Mouse (Mus musculus) kidney, adult 2 months (tissue): Measurements from ENCODE around the gene Arhgef18. TPM values are rescaled to one million over a fixed set of nuclear protein-coding genes. Genes with fewer than 3 reads are reported as not detected.
A peak's percentile ranks its signal among the peaks of the same experiment; 100 is the strongest.

Experiments used
- DNase-seq: peaks from one replicate; pipeline ENCODE4 v3.0.0; 2021
- H3K27ac ChIP-seq: fragments of 200-500 bp; 2 replicates; pipeline ENCODE4 v1.5.1; 2012; ENCODE audit warnings: low read depth, low read length, control low read depth, inconsistent platforms; ENCODE audit not compliant: insufficient read depth
- H3K27me3 ChIP-seq: fragments of 200-500 bp; replicated peaks from 2 replicates; pipeline ENCODE4 v1.6.1; 2012; ENCODE audit warnings: mild to moderate bottlenecking, moderate library complexity, low read length, inconsistent platforms; ENCODE audit not compliant: control insufficient read depth, insufficient read depth
- H3K36me3 ChIP-seq: fragments of 200-500 bp; 2 replicates; pipeline ENCODE4 v1.6.1; 2012; ENCODE audit warnings: mild to moderate bottlenecking, moderate library complexity, low read length, inconsistent platforms; ENCODE audit not compliant: control insufficient read depth, insufficient read depth
- H3K4me1 ChIP-seq: fragments of 200-500 bp; 2 replicates; pipeline ENCODE4 v1.6.1; 2011; ENCODE audit warnings: low read length; ENCODE audit not compliant: control insufficient read depth, insufficient read depth
- H3K4me3 ChIP-seq: fragments of 200-500 bp; 2 replicates; pipeline ENCODE4 v1.5.1; 2011; ENCODE audit warnings: mild to moderate bottlenecking, low read depth, low read length, control low read depth; ENCODE audit not compliant: insufficient read depth
- CTCF ChIP-seq: fragments of 200-500 bp; conservative IDR thresholded peaks from 2 replicates; pipeline ENCODE4 v1.5.1; 2011; ENCODE audit warnings: low read depth, mild to moderate bottlenecking, control low read depth, low read length, moderate library complexity, mixed read lengths; ENCODE audit not compliant: insufficient read depth, insufficient read length
- POLR2A ChIP-seq: fragments of 200-500 bp; IDR thresholded peaks from one replicate; pipeline ENCODE4 v1.6.1; 2011; ENCODE audit warnings: low read depth, low read length, control low read depth
- whole genome bisulfite sequencing: fragments of 180-500 bp; shearing (Covaris S2); methylation state at CpG from one replicate; pipeline ENCODE4 v1.1.7; 2018; 5-methylcytosine and 5-hydroxymethylcytosine counted together
- polyA plus RNA-seq: library from polyadenylated mRNA; depleted of rRNA; stranded (reverse); fragments of >200 nt; gene quantifications from 2 replicates; pipeline ENCODE4 v1.2.3, GENCODE M21; 2012

Arhgef18 gene
- polyA plus RNA-seq, 1 experiment, result 37.9 TPM

- no peaks in the 10 kb centered on the region for H3K4me1 ChIP-seq
- no peak overlapping the region for H3K4me3 ChIP-seq
- 85% methylated on average over 12 of the region's 12 CpGs for WGBS
- H3K36me3 ChIP-seq, result peaks cover 8% of the 10 kb centered on the region
- peak; percentile 47 for TF ChIP-seq CTCF
- no peak for TF ChIP-seq POLR2A
- DNase-seq, result no peak
- no peak overlapping the region for H3K27ac ChIP-seq
- H3K27me3 ChIP-seq, result no peaks in the 10 kb centered on the region
Measured at GRCm38 (mm10) chr8:3439510-3439909, 46.7 kb downstream of the Arhgef18 start.

- no peak for DNase-seq
- Histone ChIP-seq H3K4me1 (no peaks in the 10 kb centered on the region), H3K36me3 (no peaks in the 10 kb centered on the region), H3K4me3 (no peak overlapping the region), H3K27me3 (no peaks in the 10 kb centered on the region), H3K27ac (no peak overlapping the region)
- 88% methylated on average over 2 of the region's 2 CpGs for WGBS
- no peak for TF ChIP-seq CTCF
- no peak for TF ChIP-seq POLR2A
Measured at GRCm38 (mm10) chr8:3449226-3449625, 56.4 kb downstream of the Arhgef18 start.

DNA sequence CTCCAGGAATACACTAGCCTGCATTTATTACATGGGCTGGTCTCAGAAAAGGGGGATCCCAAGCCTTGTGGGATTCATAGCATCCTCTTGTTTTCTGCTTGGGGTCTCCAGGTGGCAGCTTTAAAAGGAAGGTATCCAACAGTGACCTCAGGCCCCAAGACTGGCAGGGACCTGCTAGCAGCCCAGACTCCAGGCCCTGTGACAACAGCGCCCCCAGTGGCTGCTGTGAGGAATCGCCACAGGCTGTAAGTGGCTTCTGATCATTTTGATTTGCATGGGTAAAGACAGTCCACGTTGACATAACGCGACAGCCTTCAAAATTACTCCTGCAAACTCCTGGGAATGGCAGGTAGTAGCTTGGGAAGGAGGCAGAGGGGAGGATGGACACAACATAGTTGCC is 57.9 kb downstream of the Arhgef18 start:
- no peak overlapping the region for H3K27ac ChIP-seq
- no peaks in the 10 kb centered on the region for H3K36me3 ChIP-seq
- peak; percentile 40 for DNase-seq
- TF ChIP-seq CTCF, result peak; percentile 88
- no peak for TF ChIP-seq POLR2A
- 22% methylated on average over 5 of the region's 5 CpGs for WGBS
- no peaks in the 10 kb centered on the region for H3K4me1 ChIP-seq
- no peak overlapping the region for H3K4me3 ChIP-seq
- H3K27me3 ChIP-seq, result no peaks in the 10 kb centered on the region

DNA sequence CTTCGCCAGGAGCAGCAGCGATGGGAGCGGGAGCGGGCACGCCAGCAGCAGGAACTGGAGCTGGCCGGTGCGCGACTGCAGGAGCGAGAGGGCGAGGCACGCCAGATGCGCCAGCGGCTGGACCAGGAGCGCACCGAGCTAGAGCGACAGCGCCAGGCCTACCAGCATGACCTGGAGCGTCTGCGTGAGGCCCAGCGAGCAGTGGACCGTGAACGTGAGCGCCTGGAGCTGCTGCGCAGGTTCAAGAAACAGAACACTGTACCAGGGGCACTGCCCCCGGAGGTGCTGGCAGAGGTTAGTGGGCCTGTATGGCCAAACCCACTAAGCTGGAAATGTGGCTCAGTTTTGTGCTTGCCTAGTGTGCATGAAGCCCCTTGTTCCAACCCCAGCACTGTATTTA is 59.2 kb downstream of the Arhgef18 start:
- 66% methylated on average over 25 of the region's 25 CpGs for WGBS
- no peak overlapping the region for H3K4me3 ChIP-seq

GRCm38 (mm10) chr8:3463248-3463647 is 70.4 kb downstream of the Arhgef18 start:
- TF ChIP-seq POLR2A (no peak), CTCF (no peak)
- WGBS, result 54% methylated on average over 2 of the region's 2 CpGs
- Histone ChIP-seq H3K4me1 (peaks cover 5% of the 10 kb centered on the region; the same call in 1 of the 2 replicates), H3K4me3 (no peak overlapping the region), H3K27ac (no peak overlapping the region), H3K27me3 (no peaks in the 10 kb centered on the region), H3K36me3 (no peaks in the 10 kb centered on the region)
- DNase-seq, result peak; percentile 75

More for the DNA sequence above, 59.2 kb downstream of the Arhgef18 start:
- H3K4me1 ChIP-seq, result no peaks in the 10 kb centered on the region
- no peaks in the 10 kb centered on the region for H3K27me3 ChIP-seq
- H3K36me3 ChIP-seq, result no peaks in the 10 kb centered on the region
- DNase-seq, result peak; percentile 76
- H3K27ac ChIP-seq, result no peak overlapping the region
- TF ChIP-seq CTCF (no peak), POLR2A (no peak)

GRCm38 (mm10) chr8:3464309-3464708 is 71.5 kb downstream of the Arhgef18 start:
- Histone ChIP-seq H3K4me1 (peaks cover 6% of the 10 kb centered on the region; the same call in 1 of the 2 replicates), H3K36me3 (no peaks in the 10 kb centered on the region), H3K4me3 (no peak overlapping the region), H3K27ac (no peak overlapping the region; the same call in 1 of the 2 replicates), H3K27me3 (no peaks in the 10 kb centered on the region)
- TF ChIP-seq POLR2A, result no peak
- TF ChIP-seq CTCF, result peak; percentile 68
- 45% methylated on average over 5 of the region's 5 CpGs for WGBS
- DNase-seq, result peak; percentile 54

- DNase-seq, result peak; percentile 99
- H3K4me3 ChIP-seq, result peak within 1 kb of the TSS; percentile 79
- peaks cover 6% of the 10 kb centered on the region; the same call in 1 of the 2 replicates for H3K4me1 ChIP-seq
- TF ChIP-seq CTCF (no peak), POLR2A (peak; percentile 58)
- H3K27ac ChIP-seq, result peak within 1 kb of the TSS; percentile 85
- 5% methylated on average over 32 of the region's 32 CpGs for WGBS
- no peaks in the 10 kb centered on the region for H3K36me3 ChIP-seq
- no peaks in the 10 kb centered on the region for H3K27me3 ChIP-seq
Measured at GRCm38 (mm10) chr8:3467006-3467885, 74.4 kb downstream of the Arhgef18 start, which contains the start of gene Pex11g. Pex11g (minus strand) TSS chr8:3467680.
